Mouse (Mus musculus): ENCODE measurements around the gene Dusp18.

- TF ChIP-seq CTCF (IDR thresholded peaks at IDR 0.05; ENCODE audit: insufficient read depth, low read length): no peak
- TF ChIP-seq POLR2A (IDR thresholded peaks at IDR 0.05; ENCODE audit: borderline replicate concordance, extremely low read depth, low read depth, low read length): peak; percentile 60; the same call in 1 of the 2 replicates
These were observed at the start of gene Dusp18, which contains the start of gene 4921536K21Rik for GRCm38 (mm10) chr11:3894406-3895281.
